Mouse (Mus musculus): ENCODE measurements at regions not wholly inside any gene's neighbourhood (a gene's known extent, or its start where the extent isn't known, plus 50 kb on each side); places are given as distances from the start of the nearest gene placed in this dataset.

DNA sequence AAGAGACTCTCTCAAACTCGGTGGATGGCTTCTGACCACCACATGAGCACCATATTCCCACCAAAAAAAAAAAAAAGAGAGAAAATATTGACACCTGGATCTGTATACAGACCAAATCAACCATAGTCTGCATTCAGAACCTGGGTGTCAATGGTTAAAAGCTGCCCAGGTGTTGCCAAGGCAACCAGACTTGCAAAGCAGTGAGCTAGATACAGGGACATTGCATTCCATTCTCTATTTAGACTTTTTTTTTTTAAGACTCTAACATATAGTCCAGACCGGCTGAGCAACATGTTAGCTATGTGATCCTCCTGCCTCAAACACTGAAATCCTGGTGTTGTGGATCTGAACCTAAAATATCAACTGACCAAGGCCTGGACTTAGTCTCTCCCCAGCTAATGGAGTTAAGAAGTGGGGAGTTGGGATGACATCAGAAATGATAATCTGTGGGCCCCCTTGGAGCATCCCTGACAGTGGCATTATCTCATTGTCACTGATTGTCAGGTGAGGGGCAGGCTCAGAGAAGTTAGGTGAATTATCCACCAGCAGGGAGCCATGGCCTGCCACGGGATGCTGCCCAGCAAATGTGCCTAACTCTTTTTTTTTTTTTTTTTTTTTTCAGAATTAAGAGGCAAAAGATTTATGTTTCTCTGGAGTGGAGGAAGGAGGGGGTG, 99.1 kb upstream of the Cdkn3 start:
- H3K36me3 ChIP-seq (ENCODE audit: control insufficient read depth in 1 of 2, insufficient read depth in 2 of 2, low read length in 2 of 2): no peaks in the 10 kb centered on the region

DNA sequence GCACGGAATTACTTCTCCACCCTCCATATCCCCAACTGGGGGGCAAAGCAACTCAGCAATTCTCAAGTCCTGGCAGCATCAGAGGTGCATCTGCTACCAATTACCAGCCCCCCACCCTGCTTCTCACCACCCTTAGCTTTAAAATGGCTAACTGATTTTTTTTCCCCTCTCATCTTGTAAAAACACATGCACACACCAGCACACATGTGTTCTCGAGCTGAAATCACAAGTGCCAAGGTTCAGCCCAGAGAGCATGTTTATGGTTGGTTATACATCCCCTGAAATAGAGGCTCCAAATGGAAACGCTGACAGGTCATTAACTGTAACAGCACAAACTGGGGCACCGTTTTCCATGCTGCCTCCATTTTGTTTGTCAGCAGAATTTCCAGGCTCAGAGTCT, 101.0 kb upstream of the Cdkn3 start:
- no peaks in the 10 kb centered on the region for H3K4me1 ChIP-seq (ENCODE audit: control insufficient read depth in 1 of 2, insufficient read depth in 2 of 2, low read length in 2 of 2)
- no peak for TF ChIP-seq NRF1 (IDR thresholded peaks at IDR 0.05; ENCODE audit: insufficient read depth, low read depth, low read length, poor library complexity, severe bottlenecking)
- DNase-seq (ENCODE audit: low read depth, low spot score): no peak

More for the DNA sequence above, 99.1 kb upstream of the Cdkn3 start:
- Histone ChIP-seq H3K27me3 (ENCODE audit: control insufficient read depth in 1 of 2, insufficient read depth in 2 of 2, low read length in 2 of 2) (no peaks in the 10 kb centered on the region; a peak in 2 of 4 replicates), H3K4me3 (ENCODE audit: control insufficient read depth in 1 of 2, insufficient read depth in 1 of 2, low read depth in 2 of 2, low read length in 2 of 2) (no peak overlapping the region), H3K9me3 (replicated peaks; ENCODE audit: insufficient read depth, low read length) (no peaks in the 10 kb centered on the region), H3K9ac (ENCODE audit: control insufficient read depth, low read depth, low read length, poor library complexity, severe bottlenecking) (no peak overlapping the region), H3K4me1 (ENCODE audit: control insufficient read depth in 1 of 2, insufficient read depth in 2 of 2, low read length in 2 of 2) (no peaks in the 10 kb centered on the region), H3K27ac (ENCODE audit: control insufficient read depth, low read depth, low read length) (no peak overlapping the region), H3K79me2 (ENCODE audit: control insufficient read depth, insufficient read depth, low read length, poor library complexity) (no peaks in the 10 kb centered on the region)
- no peak for DNase-seq (ENCODE audit: low read depth, low spot score)
- TF ChIP-seq NELFE (IDR thresholded peaks at IDR 0.05; ENCODE audit: low read depth, low read length): no peak
- no peak for TF ChIP-seq CHD1 (IDR thresholded peaks at IDR 0.05; ENCODE audit: low read depth, low read length)
- TF ChIP-seq GABPA (IDR thresholded peaks at IDR 0.05; ENCODE audit: low read depth, low read length): no peak
- TF ChIP-seq TBP (IDR thresholded peaks at IDR 0.05; ENCODE audit: low read depth, low read length): no peak
- no peak for TF ChIP-seq NRF1 (IDR thresholded peaks at IDR 0.05; ENCODE audit: insufficient read depth, low read depth, low read length, poor library complexity, severe bottlenecking)
- TF ChIP-seq USF2 (IDR thresholded peaks at IDR 0.05; ENCODE audit: borderline replicate concordance in 1 of 2, insufficient read depth in 1 of 2, low read depth in 1 of 2, low read length in 2 of 2): no peak
- TF ChIP-seq RAD21 (IDR thresholded peaks at IDR 0.05; ENCODE audit: low read depth, low read length): no peak
- no peak for TF ChIP-seq MXI1 (IDR thresholded peaks at IDR 0.05; ENCODE audit: low read depth, low read length)
- TF ChIP-seq HCFC1 (IDR thresholded peaks at IDR 0.05; ENCODE audit: low read depth, low read length): no peak
- no peak for TF ChIP-seq MAX (IDR thresholded peaks at IDR 0.05; ENCODE audit: low read length)
- no peak for TF ChIP-seq GATA1 (IDR thresholded peaks at IDR 0.05; ENCODE audit: low read depth, low read length)

DNA sequence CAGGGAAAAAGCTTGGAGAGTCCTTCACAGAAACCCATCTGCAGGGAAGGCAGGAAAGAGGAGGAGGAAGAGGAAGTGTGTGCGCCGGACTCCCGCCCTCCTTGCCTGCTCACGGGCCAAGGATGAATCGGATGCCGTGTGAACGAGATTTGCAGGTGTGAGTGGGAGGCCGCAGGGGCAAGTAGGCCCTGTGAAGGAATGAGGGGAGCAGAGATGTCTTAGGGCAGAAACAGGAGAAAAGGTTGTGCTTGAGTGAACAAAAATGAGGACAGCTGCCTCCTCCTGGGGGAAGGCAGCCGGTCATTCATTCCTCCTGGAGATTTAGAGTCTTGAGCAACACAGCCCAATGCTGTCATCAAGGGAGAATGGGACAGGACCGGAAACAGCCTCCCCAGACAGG, 104.1 kb upstream of the Cdkn3 start:
- no peaks in the 10 kb centered on the region for H3K27me3 ChIP-seq (ENCODE audit: control insufficient read depth in 1 of 2, insufficient read depth in 2 of 2, low read length in 2 of 2)
- H3K79me2 ChIP-seq (ENCODE audit: control insufficient read depth, insufficient read depth, low read length, poor library complexity): no peaks in the 10 kb centered on the region
- no peaks in the 10 kb centered on the region for H3K9me3 ChIP-seq (replicated peaks; ENCODE audit: insufficient read depth, low read length)
- no peak for DNase-seq (ENCODE audit: low read depth, low spot score)
- TF ChIP-seq ZNF384 (IDR thresholded peaks at IDR 0.05; ENCODE audit: low read depth, low read length): no peak
- TF ChIP-seq MEF2A (IDR thresholded peaks at IDR 0.05; ENCODE audit: extremely low read depth, insufficient replicate concordance, low read depth, low read length, poor library complexity, severe bottlenecking): no peak
- no peak for TF ChIP-seq ZKSCAN1 (IDR thresholded peaks at IDR 0.05; ENCODE audit: low read depth, low read length)
- TF ChIP-seq TAL1 (IDR thresholded peaks at IDR 0.05; ENCODE audit: low read length): no peak
- TF ChIP-seq UBTF (IDR thresholded peaks at IDR 0.05; ENCODE audit: borderline replicate concordance, insufficient read depth, low read depth, low read length): no peak
- no peak overlapping the region for H3K9ac ChIP-seq (ENCODE audit: control insufficient read depth, low read depth, low read length, poor library complexity, severe bottlenecking)
- no peak overlapping the region for H3K4me3 ChIP-seq (ENCODE audit: control insufficient read depth in 1 of 2, insufficient read depth in 1 of 2, low read depth in 2 of 2, low read length in 2 of 2)
- H3K4me1 ChIP-seq (ENCODE audit: control insufficient read depth in 1 of 2, insufficient read depth in 2 of 2, low read length in 2 of 2): no peaks in the 10 kb centered on the region
- no peaks in the 10 kb centered on the region for H3K36me3 ChIP-seq (ENCODE audit: control insufficient read depth in 1 of 2, insufficient read depth in 2 of 2, low read length in 2 of 2)
- no peak overlapping the region for H3K27ac ChIP-seq (ENCODE audit: control insufficient read depth, low read depth, low read length)

More for the DNA sequence above, 101.0 kb upstream of the Cdkn3 start:
- H3K36me3 ChIP-seq (ENCODE audit: control insufficient read depth in 1 of 2, insufficient read depth in 2 of 2, low read length in 2 of 2): no peaks in the 10 kb centered on the region
- H3K9ac ChIP-seq (ENCODE audit: control insufficient read depth, low read depth, low read length, poor library complexity, severe bottlenecking): no peak overlapping the region
- H3K4me3 ChIP-seq (ENCODE audit: control insufficient read depth in 1 of 2, insufficient read depth in 1 of 2, low read depth in 2 of 2, low read length in 2 of 2): no peak overlapping the region
- no peak overlapping the region for H3K27ac ChIP-seq (ENCODE audit: control insufficient read depth, low read depth, low read length)
- H3K79me2 ChIP-seq (ENCODE audit: control insufficient read depth, insufficient read depth, low read length, poor library complexity): no peaks in the 10 kb centered on the region
- H3K9me3 ChIP-seq (replicated peaks; ENCODE audit: insufficient read depth, low read length): no peaks in the 10 kb centered on the region
- no peaks in the 10 kb centered on the region; a peak in 2 of 4 replicates for H3K27me3 ChIP-seq (ENCODE audit: control insufficient read depth in 1 of 2, insufficient read depth in 2 of 2, low read length in 2 of 2)
